Mouse (Mus musculus): ENCODE results near the gene Abcf3.

DNA sequence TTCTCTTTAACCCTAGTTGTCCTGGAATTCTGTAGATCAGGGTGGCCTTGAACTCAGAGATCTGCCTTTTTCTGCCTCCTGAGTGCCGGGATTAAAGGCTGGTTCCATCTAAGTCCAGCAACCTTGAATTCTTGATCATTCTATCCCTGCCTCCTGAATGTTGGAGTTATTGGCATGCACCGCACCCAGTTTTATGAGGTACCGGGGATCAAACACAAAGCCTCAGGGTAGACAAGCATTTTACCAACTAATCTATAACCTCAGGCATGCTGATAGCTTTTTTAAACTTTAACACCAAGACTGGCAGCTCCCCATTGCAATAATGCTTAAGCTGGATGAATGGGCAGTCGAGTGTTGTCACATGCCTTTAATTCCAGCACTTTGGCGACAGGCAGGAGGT lies 954 bp upstream of the Abcf3 start:
- TF ChIP-seq POLR2A (IDR thresholded peaks at IDR 0.05; ENCODE audit: insufficient read length, low read depth), result no peak
- TF ChIP-seq MAX (IDR thresholded peaks at IDR 0.05; ENCODE audit: low read depth), result no peak
- TF ChIP-seq USF1 (IDR thresholded peaks at IDR 0.05; ENCODE audit: low read depth), result no peak
- no peak for TF ChIP-seq MYOG (IDR thresholded peaks at IDR 0.05; ENCODE audit: control insufficient read depth in 1 of 3, insufficient read depth in 1 of 3, insufficient read length in 2 of 3, low read depth in 2 of 3)
- no peak for TF ChIP-seq E2F4 (IDR thresholded peaks at IDR 0.05; ENCODE audit: insufficient read depth)
- TF ChIP-seq TCF12 (IDR thresholded peaks at IDR 0.05; ENCODE audit: insufficient read depth, poor library complexity, severe bottlenecking), result no peak
- TF ChIP-seq POLR2AphosphoS2 (IDR thresholded peaks at IDR 0.05; ENCODE audit: insufficient read length, low read depth), result no peak
- no peak for TF ChIP-seq TCF3 (IDR thresholded peaks at IDR 0.05; ENCODE audit: insufficient read length, low read depth)
- no peak for TF ChIP-seq REST (IDR thresholded peaks at IDR 0.05; ENCODE audit: insufficient read depth, insufficient read length)
- no peak for TF ChIP-seq SRF (IDR thresholded peaks at IDR 0.05; ENCODE audit: control insufficient read depth, insufficient read length, low read depth)
